Comparison of ENCODE assay signal across 8 mouse cellular contexts in genomic region chr15:11064160-11064557, GRCm38 (mm10). TPM values are rescaled to one million over a fixed set of nuclear protein-coding genes. Genes with fewer than 3 reads are reported as not detected.
A peak's percentile ranks its signal among the peaks of the same experiment; 100 is the strongest.
DNase-seq lines count a peak whose midpoint lies in the region; ATAC-seq and TF ChIP-seq lines count a peak whose summit lies in the region.

No protein-coding gene starts in this region.

- H3K27ac ChIP-seq in midbrain, embryonic 10.5 days (replicated peaks): peak overlapping the region; percentile 84
- H3K27ac ChIP-seq in midbrain, postnatal 0 days (ENCODE audit: low read depth, low read length): no peak overlapping the region
- H3K27ac ChIP-seq in forebrain, embryonic 15.5 days (replicated peaks): no peak overlapping the region
- H3K27ac ChIP-seq in stomach, embryonic 14.5 days (ENCODE audit: low read length): peak overlapping the region; percentile 94

- no peaks in the 10 kb centered on the region for H3K9me3 ChIP-seq in midbrain, embryonic 10.5 days (replicated peaks)
- no peaks in the 10 kb centered on the region for H3K9me3 ChIP-seq in midbrain, postnatal 0 days (ENCODE audit: low read length)
- H3K9me3 ChIP-seq in forebrain, embryonic 15.5 days: no peaks in the 10 kb centered on the region
- H3K9me3 ChIP-seq in stomach, embryonic 14.5 days (ENCODE audit: control insufficient read depth, low read depth, low read length): no peaks in the 10 kb centered on the region

- peaks cover 49% of the 10 kb centered on the region for H3K4me1 ChIP-seq in midbrain, embryonic 10.5 days
- H3K4me1 ChIP-seq in midbrain, postnatal 0 days (ENCODE audit: insufficient read depth, low read length): 0 out of 2 replicates have a peak, but pooled peaks cover 2% of the 10 kb centered on the region
- peaks cover 25% of the 10 kb centered on the region for H3K4me1 ChIP-seq in forebrain, embryonic 15.5 days
- H3K4me1 ChIP-seq in stomach, embryonic 14.5 days (ENCODE audit: control insufficient read depth, insufficient read depth, low read length): peaks cover 5% of the 10 kb centered on the region; the same call in 1 of the 2 replicates

- 10% methylated on average over 2 of the region's 2 CpGs for whole genome bisulfite sequencing in midbrain, embryonic 10.5 days
- 15% methylated on average over 2 of the region's 2 CpGs for whole genome bisulfite sequencing in midbrain, postnatal 0 days
- 26% methylated on average over 2 of the region's 2 CpGs for WGBS in forebrain, embryonic 15.5 days
- 11% methylated on average over 2 of the region's 2 CpGs for WGBS in stomach, embryonic 14.5 days

- DNase-seq in midbrain, embryonic 10.5 days (ENCODE audit: low spot score): peak; percentile 20
- DNase-seq in midbrain, postnatal 0 days (ENCODE audit: low spot score): no peak
- peak; percentile 47 for DNase-seq in kidney, postnatal 14 days
- DNase-seq in layer of hippocampus, postnatal 25 days (ENCODE audit: extremely low spot score in 1 of 2, low spot score in 1 of 2): no peak
- DNase-seq in thymus, postnatal 14 days: no peak

- no peak overlapping the region for H3K4me2 ChIP-seq in midbrain, postnatal 0 days (ENCODE audit: low read depth, low read length, poor library complexity, severe bottlenecking)
- peak overlapping the region; percentile 50 for H3K4me2 ChIP-seq in forebrain, embryonic 15.5 days (replicated peaks)
- peak overlapping the region; percentile 82 for H3K4me2 ChIP-seq in stomach, embryonic 14.5 days (replicated peaks; ENCODE audit: low read depth, low read length)

- no peak for ATAC-seq in midbrain, postnatal 0 days (ENCODE audit: low FRiP score)
- ATAC-seq in forebrain, embryonic 15.5 days (replicated peaks): peak; percentile 36
- no peak for ATAC-seq in stomach, embryonic 14.5 days (ENCODE audit: insufficient number of reproducible peaks, insufficient read depth, low FRiP score, low read depth)
- ATAC-seq in CD4-positive, CD25-positive, alpha-beta regulatory T cell, adult 4 months: no peak

- H3K27me3 ChIP-seq in midbrain, embryonic 10.5 days (ENCODE audit: low read depth, poor library complexity, severe bottlenecking): peaks cover 17% of the 10 kb centered on the region; the same call in 1 of the 2 replicates
- H3K27me3 ChIP-seq in midbrain, postnatal 0 days (ENCODE audit: insufficient read depth, low read length): no peaks in the 10 kb centered on the region
- no peaks in the 10 kb centered on the region for H3K27me3 ChIP-seq in forebrain, embryonic 15.5 days
- H3K27me3 ChIP-seq in stomach, embryonic 14.5 days (ENCODE audit: control insufficient read depth, insufficient read depth, low read length): no peaks in the 10 kb centered on the region

- H3K4me3 ChIP-seq in midbrain, embryonic 10.5 days: peak overlapping the region; percentile 51
- H3K4me3 ChIP-seq in midbrain, postnatal 0 days (ENCODE audit: low read depth, low read length): no peak overlapping the region
- no peak overlapping the region for H3K4me3 ChIP-seq in forebrain, embryonic 15.5 days
- peak overlapping the region; percentile 40; the same call in 1 of the 2 replicates for H3K4me3 ChIP-seq in stomach, embryonic 14.5 days (ENCODE audit: low read depth, low read length)

- no peaks in the 10 kb centered on the region for H3K36me3 ChIP-seq in midbrain, embryonic 10.5 days
- H3K36me3 ChIP-seq in midbrain, postnatal 0 days (ENCODE audit: insufficient read depth, low read length): no peaks in the 10 kb centered on the region
- H3K36me3 ChIP-seq in forebrain, embryonic 15.5 days: no peaks in the 10 kb centered on the region
- no peaks in the 10 kb centered on the region for H3K36me3 ChIP-seq in stomach, embryonic 14.5 days (ENCODE audit: control insufficient read depth, insufficient read depth, low read length)

- no peak overlapping the region for H3K9ac ChIP-seq in midbrain, postnatal 0 days (replicated peaks; ENCODE audit: low read length, poor library complexity, severe bottlenecking)
- no peak overlapping the region for H3K9ac ChIP-seq in forebrain, embryonic 15.5 days (replicated peaks)
- H3K9ac ChIP-seq in stomach, embryonic 14.5 days (replicated peaks; ENCODE audit: low read depth, low read length): no peak overlapping the region

- TF ChIP-seq CTCF in midbrain, postnatal 0 days (IDR thresholded peaks at IDR 0.05): no peak

RNA-seq across cellular contexts. Expression of gene Adamts12, which starts 0.4 kb away (rescaled TPM):
- polyA plus RNA-seq in midbrain, embryonic 10.5 days (2016; fragmentation: Nextera tagmentation; extraction: Ambion mirVana): 1.7 and 2.0 TPM in 2 replicates
- total RNA-seq in midbrain, postnatal 0 days (2014; rRNA removed): 7.4 and 8.6 TPM in 2 replicates
- 0.88 and 0.94 TPM in 2 replicates for polyA plus RNA-seq in midbrain, postnatal 0 days (2015; fragmentation: Nextera tagmentation; extraction: Ambion mirVana)
- polyA plus RNA-seq in forebrain, embryonic 15.5 days (2015; fragmentation: Nextera tagmentation; extraction: Ambion mirVana): 0.74 and 1.0 TPM in 2 replicates
- polyA plus RNA-seq in stomach, embryonic 14.5 days (2014; fragmentation: Nextera tagmentation; extraction: Ambion mirVana): 5.1 and 5.5 TPM in 2 replicates
- total RNA-seq in layer of hippocampus, postnatal 25 days (2021): under 1 TPM; 0.85 to 0.86 TPM
- polyA plus RNA-seq in CD4-positive, CD25-positive, alpha-beta regulatory T cell, adult 4 months (2017; shearing (Covaris generic)): under 1 TPM in 1 of 2 experiments, not detected in 1; 0.13 TPM

RNA-seq across cellular contexts. Expression of gene Rxfp3, which starts 26.4 kb away (rescaled TPM):
- polyA plus RNA-seq in midbrain, embryonic 10.5 days (2016; fragmentation: Nextera tagmentation; extraction: Ambion mirVana): 0.33 and 0.82 TPM in 2 replicates
- total RNA-seq in midbrain, postnatal 0 days (2014; rRNA removed): 5.1 and 5.6 TPM in 2 replicates
- 2.4 and 2.7 TPM in 2 replicates for polyA plus RNA-seq in midbrain, postnatal 0 days (2015; fragmentation: Nextera tagmentation; extraction: Ambion mirVana)
- polyA plus RNA-seq in forebrain, embryonic 15.5 days (2015; fragmentation: Nextera tagmentation; extraction: Ambion mirVana): 1.8 and 2.1 TPM in 2 replicates
- polyA plus RNA-seq in stomach, embryonic 14.5 days (2014; fragmentation: Nextera tagmentation; extraction: Ambion mirVana): 0.10 and 0.13 TPM in 2 replicates
- total RNA-seq in layer of hippocampus, postnatal 25 days (2021): 1 to 10 TPM; 5.0 to 6.0 TPM
- not detected for polyA plus RNA-seq in CD4-positive, CD25-positive, alpha-beta regulatory T cell, adult 4 months (2017; shearing (Covaris generic))

Comparison
In these comparisons a context has a peak if more than half of its experiments do, and no peak if none do; other contexts are left out.
1. DNase-seq: peak in midbrain, embryonic 10.5 days (single experiment) and kidney, postnatal 14 days (single experiment); none in midbrain, postnatal 0 days (single experiment), layer of hippocampus, postnatal 25 days (0 of 2) and thymus, postnatal 14 days (single experiment).
2. H3K27ac ChIP-seq: peak in midbrain, embryonic 10.5 days (single experiment) and stomach, embryonic 14.5 days (single experiment); none in midbrain, postnatal 0 days (single experiment) and forebrain, embryonic 15.5 days (single experiment).
3. H3K4me3 ChIP-seq: peak in midbrain, embryonic 10.5 days (single experiment) and stomach, embryonic 14.5 days (single experiment); none in midbrain, postnatal 0 days (single experiment) and forebrain, embryonic 15.5 days (single experiment).